Comparison of ENCODE assay signal across 12 mouse cellular contexts in the genomic region with DNA sequence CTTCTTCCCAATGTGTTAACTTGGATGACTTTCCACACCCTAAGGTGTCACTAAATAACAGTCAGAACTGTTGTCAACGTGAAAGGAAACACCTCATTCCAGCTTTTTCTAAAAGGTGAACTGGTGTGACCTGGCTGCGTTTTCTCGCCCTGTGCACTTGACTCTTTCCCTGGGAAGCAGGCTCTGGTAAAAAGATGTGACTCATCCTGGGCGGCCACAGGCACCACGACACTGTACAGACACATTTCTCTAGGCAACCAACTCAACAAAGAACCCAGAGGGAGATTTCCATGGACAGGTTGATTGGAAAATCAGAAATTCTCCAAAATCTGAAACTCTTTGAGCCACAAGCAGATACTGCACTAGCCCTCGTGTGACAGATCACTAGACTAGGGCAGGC.
"Had no signal": no experiment of that assay in that cellular context is flagged by ENCODE, and none has a peak within 500 bp of the region (broad histone marks: within the 10 kb centered on the region; RNA-seq: fewer than 3 reads in every experiment).

No protein-coding gene starts in this region.

- H3K36me3 ChIP-seq: kidney, embryonic 15.5 days; limb, embryonic 10.5 days; liver, embryonic 15.5 days; midbrain, embryonic 13.5 days; neural tube, embryonic 15.5 days had no signal

- H3K4me1 ChIP-seq: midbrain, embryonic 13.5 days; neural tube, embryonic 15.5 days had no signal

- H3K4me3 ChIP-seq: kidney, embryonic 15.5 days; left cerebral cortex, adult 2 months; limb, embryonic 10.5 days; liver, embryonic 15.5 days; midbrain, embryonic 13.5 days; neural tube, embryonic 15.5 days had no signal

- H3K27me3 ChIP-seq: kidney, embryonic 15.5 days; liver, embryonic 15.5 days; midbrain, embryonic 13.5 days; neural tube, embryonic 15.5 days had no signal

- DNase-seq: kidney, postnatal 25 days; lung, adult 2 months; lung, postnatal 36 days; right cerebral cortex, adult 18-20 months; spleen, adult 18-20 months; thymus, postnatal 4 days had no signal

- H3K27ac ChIP-seq: kidney, embryonic 15.5 days; left cerebral cortex, adult 2 months; limb, embryonic 10.5 days; liver, embryonic 15.5 days; midbrain, embryonic 13.5 days; neural tube, embryonic 15.5 days had no signal
